In the genomic region with DNA sequence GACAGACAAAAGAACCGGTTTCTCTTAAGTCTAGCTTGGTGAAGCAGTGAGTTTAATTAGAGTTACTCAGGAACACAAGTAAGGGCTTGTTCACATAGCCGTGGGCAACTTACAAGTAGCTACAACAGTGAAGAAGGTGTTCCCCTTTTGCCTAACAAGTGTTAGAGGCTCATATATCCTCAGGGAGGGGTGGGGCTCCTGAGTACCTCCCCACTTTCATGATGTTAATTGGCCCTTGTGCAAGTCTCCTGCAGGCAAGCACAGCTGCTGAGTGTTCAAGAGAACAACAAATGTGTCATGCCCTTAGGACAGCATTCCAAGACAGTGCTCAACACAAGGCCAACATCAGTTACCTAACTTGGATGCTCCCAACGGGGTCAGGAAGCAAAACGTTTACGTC, we compare ENCODE assay signal across 25 mouse cellular contexts.
DNase-seq lines count a peak whose midpoint lies in the region; ATAC-seq and TF ChIP-seq lines count a peak whose summit lies in the region.
"Had no signal": no experiment of that assay in that cellular context is flagged by ENCODE, and none has a peak within 500 bp of the region (broad histone marks: within the 10 kb centered on the region; RNA-seq: fewer than 3 reads in every experiment).

No protein-coding gene starts in this region.

- H3K36me3 ChIP-seq in embryonic facial prominence, embryonic 11.5 days (replicated peaks; ENCODE audit: control insufficient read depth, insufficient read depth, low read depth, low read length) = no peaks in the 10 kb centered on the region
- no peaks in the 10 kb centered on the region for H3K36me3 ChIP-seq in stomach, postnatal 0 days (ENCODE audit: control insufficient read depth, insufficient read depth, low read length)
- H3K36me3 ChIP-seq in lung, postnatal 0 days (ENCODE audit: insufficient read depth, low read length) = no peaks in the 10 kb centered on the region
- H3K36me3 ChIP-seq: heart, embryonic 15.5 days; hindbrain, embryonic 15.5 days; liver, embryonic 12.5 days; midbrain, embryonic 13.5 days; neural tube, embryonic 12.5 days had no signal

- H3K4me2 ChIP-seq in embryonic facial prominence, embryonic 11.5 days (ENCODE audit: low read depth, low read length) = no peak overlapping the region
- H3K4me2 ChIP-seq in stomach, postnatal 0 days (replicated peaks; ENCODE audit: low read depth) = no peak overlapping the region
- no peak overlapping the region for H3K4me2 ChIP-seq in lung, postnatal 0 days (replicated peaks; ENCODE audit: low read depth, low read length)
- H3K4me2 ChIP-seq: heart, embryonic 15.5 days; hindbrain, embryonic 15.5 days; liver, embryonic 12.5 days; lung, embryonic 14.5 days; midbrain, embryonic 13.5 days; neural tube, embryonic 12.5 days had no signal

- whole genome bisulfite sequencing in embryonic facial prominence, embryonic 11.5 days = 60% methylated on average over 5 of the region's 5 CpGs
- 60% methylated on average over 5 of the region's 5 CpGs for WGBS in stomach, postnatal 0 days
- WGBS in lung, adult 2 months = 75% methylated on average over 5 of the region's 5 CpGs
- 69% methylated on average over 5 of the region's 5 CpGs for WGBS in lung, postnatal 0 days

- no peaks in the 10 kb centered on the region for H3K4me1 ChIP-seq in embryonic facial prominence, embryonic 11.5 days (ENCODE audit: control insufficient read depth, insufficient read depth, low read length)
- H3K4me1 ChIP-seq in stomach, postnatal 0 days (replicated peaks; ENCODE audit: control insufficient read depth, insufficient read depth) = no peaks in the 10 kb centered on the region
- no peaks in the 10 kb centered on the region for H3K4me1 ChIP-seq in lung, adult 2 months (ENCODE audit: control insufficient read depth, insufficient read depth, low read length)
- H3K4me1 ChIP-seq in lung, postnatal 0 days (ENCODE audit: insufficient read depth, low read depth, low read length) = no peaks in the 10 kb centered on the region
- H3K4me1 ChIP-seq: heart, embryonic 15.5 days; hindbrain, embryonic 15.5 days; liver, embryonic 12.5 days; midbrain, embryonic 13.5 days; neural tube, embryonic 12.5 days had no signal

- ATAC-seq in embryonic facial prominence, embryonic 11.5 days (replicated peaks; ENCODE audit: insufficient number of reproducible peaks, low FRiP score, low TSS enrichment, low read depth) = no peak
- ATAC-seq in stomach, postnatal 0 days (ENCODE audit: low FRiP score, low TSS enrichment) = 0 out of 2 replicates have a peak, but pooled peaks have one; percentile 26
- no peak for ATAC-seq in frontal cortex, adult (ENCODE audit: low TSS enrichment)
- no peak for ATAC-seq in lung, postnatal 0 days
- ATAC-seq: forebrain, postnatal 0 days; intestine, postnatal 0 days; liver, embryonic 12.5 days; midbrain, embryonic 13.5 days had no signal

- H3K4me3 ChIP-seq in embryonic facial prominence, embryonic 11.5 days (ENCODE audit: low read depth, low read length) = no peak overlapping the region
- H3K4me3 ChIP-seq in stomach, postnatal 0 days (ENCODE audit: low read depth, low read length) = no peak overlapping the region
- H3K4me3 ChIP-seq in lung, adult 2 months (replicated peaks; ENCODE audit: extremely low read depth, low read depth, low read length) = no peak overlapping the region
- H3K4me3 ChIP-seq in lung, postnatal 0 days (ENCODE audit: low read depth, low read length) = no peak overlapping the region
- H3K4me3 ChIP-seq: heart, adult 2 months; heart, embryonic 15.5 days; hindbrain, embryonic 15.5 days; layer of hippocampus, adult 2 months; liver, embryonic 12.5 days; midbrain, embryonic 13.5 days; neural tube, embryonic 12.5 days had no signal

- H3K9ac ChIP-seq in embryonic facial prominence, embryonic 11.5 days (replicated peaks; ENCODE audit: low read length) = no peak overlapping the region
- H3K9ac ChIP-seq in stomach, postnatal 0 days (ENCODE audit: low read length) = no peak overlapping the region
- no peak overlapping the region for H3K9ac ChIP-seq in lung, postnatal 0 days (replicated peaks; ENCODE audit: low read depth)
- H3K9ac ChIP-seq: forebrain, postnatal 0 days; heart, embryonic 15.5 days; hindbrain, embryonic 15.5 days; liver, embryonic 12.5 days; lung, embryonic 14.5 days; midbrain, embryonic 13.5 days; neural tube, embryonic 12.5 days had no signal

- no peak for TF ChIP-seq EP300 in stomach, postnatal 0 days (optimal IDR thresholded peaks at IDR 0.05)
- TF ChIP-seq EP300 in lung, postnatal 0 days (IDR thresholded peaks at IDR 0.05) = no peak

- TF ChIP-seq CTCF in stomach, postnatal 0 days (IDR thresholded peaks at IDR 0.05; ENCODE audit: low read depth) = no peak
- no peak for TF ChIP-seq CTCF in lung, adult 2 months (IDR thresholded peaks at IDR 0.05; ENCODE audit: insufficient read depth, low read length)
- no peak for TF ChIP-seq CTCF in lung, postnatal 0 days (IDR thresholded peaks at IDR 0.05)

- TF ChIP-seq POLR2A in lung, adult 2 months (IDR thresholded peaks at IDR 0.05; ENCODE audit: borderline replicate concordance, extremely low read depth, low read depth, low read length) = no peak

- H3K27ac ChIP-seq in embryonic facial prominence, embryonic 11.5 days (replicated peaks; ENCODE audit: low read depth, low read length) = no peak overlapping the region
- H3K27ac ChIP-seq in stomach, postnatal 0 days (replicated peaks) = no peak overlapping the region
- H3K27ac ChIP-seq in lung, postnatal 0 days (ENCODE audit: low read length) = no peak overlapping the region
- H3K27ac ChIP-seq: heart, adult 2 months; heart, embryonic 15.5 days; hindbrain, embryonic 15.5 days; kidney, postnatal 0 days; layer of hippocampus, adult 2 months; liver, embryonic 12.5 days; midbrain, embryonic 13.5 days; neural tube, embryonic 12.5 days had no signal

- DNase-seq in heart, adult 11 months = peak; percentile 37
- DNase-seq in heart, adult 8-10 months (ENCODE audit: low spot score) = no peak
- DNase-seq in embryonic facial prominence, embryonic 11.5 days (ENCODE audit: low spot score) = peak; percentile 49
- peak; percentile 26 for DNase-seq in hindlimb bud, embryonic 11.5 days (ENCODE audit: extremely low spot score, low read depth, low spot score)
- DNase-seq in stomach, postnatal 0 days (ENCODE audit: low spot score) = no peak
- DNase-seq in lung, adult 2 months = no peak
- no peak for DNase-seq in lung, postnatal 0 days (ENCODE audit: low spot score)
- DNase-seq: adrenal gland, postnatal 10 days; cerebellum, adult 9-10 months; forebrain, postnatal 0 days; heart, adult 2 months; heart, postnatal 4 days; layer of hippocampus, postnatal 36 days; lung, embryonic 14.5 days; spleen, adult 18-20 months; thymus, adult 2 months had no signal

- no peaks in the 10 kb centered on the region for H3K9me3 ChIP-seq in embryonic facial prominence, embryonic 11.5 days (replicated peaks; ENCODE audit: control insufficient read depth, low read length)
- no peaks in the 10 kb centered on the region for H3K9me3 ChIP-seq in stomach, postnatal 0 days (ENCODE audit: control insufficient read depth, low read length)
- H3K9me3 ChIP-seq in lung, postnatal 0 days (ENCODE audit: low read length) = no peaks in the 10 kb centered on the region
- H3K9me3 ChIP-seq: heart, embryonic 15.5 days; hindbrain, embryonic 15.5 days; liver, embryonic 12.5 days; midbrain, embryonic 13.5 days; neural tube, embryonic 12.5 days had no signal

- H3K27me3 ChIP-seq in embryonic facial prominence, embryonic 11.5 days (ENCODE audit: control insufficient read depth, insufficient read depth, low read length) = no peaks in the 10 kb centered on the region
- no peaks in the 10 kb centered on the region for H3K27me3 ChIP-seq in stomach, postnatal 0 days (ENCODE audit: control insufficient read depth, insufficient read depth, low read length)
- H3K27me3 ChIP-seq in lung, postnatal 0 days (replicated peaks; ENCODE audit: insufficient read depth, low read length) = no peaks in the 10 kb centered on the region
- H3K27me3 ChIP-seq: heart, embryonic 15.5 days; hindbrain, embryonic 15.5 days; midbrain, embryonic 13.5 days; neural tube, embryonic 12.5 days had no signal

Comparison
In these comparisons a context has a peak if more than half of its experiments do, and no peak if none do; other contexts are left out.
1. DNase-seq: peak in heart, adult 11 months (single experiment), embryonic facial prominence, embryonic 11.5 days (single experiment) and hindlimb bud, embryonic 11.5 days (single experiment); none in heart, adult 8-10 months (single experiment), stomach, postnatal 0 days (single experiment), lung, adult 2 months (single experiment) and lung, postnatal 0 days (single experiment).